Mouse (Mus musculus) G1E (cell line): ENCODE results near the gene Angpt4.

Experiments used
- CTCF ChIP-seq: IDR thresholded peaks from 2 replicates; pipeline ENCODE4 v1.5.1; 2012; ENCODE audit warnings: low read depth, low read length, inconsistent platforms, mixed read lengths
- GATA1 ChIP-seq: IDR thresholded peaks from 2 replicates; pipeline ENCODE4 v1.6.1; 2012; ENCODE audit warnings: borderline replicate concordance, low read length, inconsistent platforms, mixed read lengths
- GATA2 ChIP-seq: IDR thresholded peaks from 2 replicates; pipeline ENCODE4 v1.6.1; 2012; ENCODE audit warnings: low read depth, low read length, inconsistent platforms, borderline replicate concordance
- TAL1 ChIP-seq: conservative IDR thresholded peaks from 2 replicates; pipeline ENCODE4 v1.6.1; 2012; ENCODE audit warnings: low read depth, low read length, inconsistent platforms, mixed read lengths

- TF ChIP-seq CTCF: no peak
- no peak for TF ChIP-seq TAL1
- TF ChIP-seq GATA1: no peak
- TF ChIP-seq GATA2: no peak
Measured at GRCm38 (mm10) chr2:151949082-151949774, 38.2 kb downstream of the Angpt4 start.
